Mouse (Mus musculus) megakaryocyte, embryonic 14.5 days (primary cell): ENCODE measurements around the gene Bbc3. TPM values are rescaled to one million over a fixed set of nuclear protein-coding genes. Genes with fewer than 3 reads are reported as not detected.

Experiments used
- H3K27me3 ChIP-seq: replicated peaks from 2 replicates; pipeline ENCODE3; 2012; ENCODE audit warnings: inconsistent platforms
- H3K36me3 ChIP-seq: replicated peaks from 2 replicates; pipeline ENCODE3; 2012; ENCODE audit warnings: low read length, inconsistent platforms, mixed read lengths
- H3K4me1 ChIP-seq: 2 replicates; pipeline ENCODE4 v1.6.1; 2012; ENCODE audit warnings: inconsistent platforms
- H3K4me3 ChIP-seq: replicated peaks from 2 replicates; pipeline ENCODE3; 2012; ENCODE audit warnings: moderate library complexity, mild to moderate bottlenecking, inconsistent platforms
- H3K9me3 ChIP-seq: 2 replicates; pipeline ENCODE4 v1.6.1; 2012; ENCODE audit warnings: inconsistent platforms
- FLI1 ChIP-seq: IDR thresholded peaks from 2 replicates; pipeline ENCODE4 v1.6.1; 2012; ENCODE audit warnings: low read length, inconsistent platforms, mixed read lengths
- GATA1 ChIP-seq: IDR thresholded peaks from 3 replicates; pipeline ENCODE4 v1.6.1; 2012; ENCODE audit warnings: mixed read lengths, low read length, inconsistent platforms, borderline replicate concordance
- polyA plus RNA-seq: library from polyadenylated mRNA; stranded (reverse); fragments of >175 nt; gene quantifications from 2 replicates; pipeline ENCODE4 v1.2.3, GENCODE M21; 2012; ENCODE audit warnings: low replicate concordance; ENCODE audit not compliant: insufficient read depth

Bbc3 gene
- polyA plus RNA-seq, 1 experiment, result 1,043 TPM

GRCm38 (mm10) chr7:16309318-16310019 lies 1.3 kb downstream of the Bbc3 start:
- TF ChIP-seq GATA1 (no peak), FLI1 (no peak)
- Histone ChIP-seq H3K9me3 (no peaks in the 10 kb centered on the region), H3K4me1 (peaks cover 46% of the 10 kb centered on the region), H3K4me3 (peak overlapping the region; percentile 99), H3K36me3 (peaks cover 43% of the 10 kb centered on the region), H3K27me3 (no peaks in the 10 kb centered on the region)

- Histone ChIP-seq H3K4me3 (peak overlapping the region; percentile 99), H3K36me3 (peaks cover 47% of the 10 kb centered on the region), H3K9me3 (no peaks in the 10 kb centered on the region), H3K4me1 (peaks cover 51% of the 10 kb centered on the region), H3K27me3 (no peaks in the 10 kb centered on the region)
- no peak for TF ChIP-seq FLI1
- TF ChIP-seq GATA1, result no peak
These were observed 1.9 kb downstream of the Bbc3 start for GRCm38 (mm10) chr7:16310020-16310520.

- Histone ChIP-seq H3K4me3 (peak overlapping the region; percentile 99), H3K4me1 (peaks cover 52% of the 10 kb centered on the region), H3K36me3 (peaks cover 49% of the 10 kb centered on the region), H3K27me3 (no peaks in the 10 kb centered on the region), H3K9me3 (no peaks in the 10 kb centered on the region)
- TF ChIP-seq GATA1 (no peak), FLI1 (no peak)
These were observed 2.6 kb downstream of the Bbc3 start for GRCm38 (mm10) chr7:16310521-16311452.

GRCm38 (mm10) chr7:16311453-16312004 lies 3.3 kb downstream of the Bbc3 start:
- peak overlapping the region; percentile 99 for H3K4me3 ChIP-seq
- peaks cover 51% of the 10 kb centered on the region for H3K4me1 ChIP-seq
- no peaks in the 10 kb centered on the region for H3K9me3 ChIP-seq
- H3K27me3 ChIP-seq, result no peaks in the 10 kb centered on the region
- TF ChIP-seq GATA1 (no peak), FLI1 (no peak)
- peaks cover 53% of the 10 kb centered on the region for H3K36me3 ChIP-seq

- TF ChIP-seq FLI1 (no peak), GATA1 (no peak)
- H3K27me3 ChIP-seq, result no peaks in the 10 kb centered on the region
- no peaks in the 10 kb centered on the region for H3K9me3 ChIP-seq
- peak overlapping the region; percentile 99 for H3K4me3 ChIP-seq
- peaks cover 59% of the 10 kb centered on the region for H3K36me3 ChIP-seq
- H3K4me1 ChIP-seq, result peaks cover 52% of the 10 kb centered on the region
These were observed 3.9 kb downstream of the Bbc3 start for GRCm38 (mm10) chr7:16312011-16312671.

- H3K27me3 ChIP-seq, result no peaks in the 10 kb centered on the region
These were observed 4.6 kb downstream of the Bbc3 start for GRCm38 (mm10) chr7:16312672-16313311.

GRCm38 (mm10) chr7:16313481-16314220 lies 5.5 kb downstream of the Bbc3 start:
- peak overlapping the region; percentile 99 for H3K4me3 ChIP-seq
- peaks cover 72% of the 10 kb centered on the region for H3K36me3 ChIP-seq
- H3K9me3 ChIP-seq, result no peaks in the 10 kb centered on the region
- TF ChIP-seq FLI1, result no peak
- TF ChIP-seq GATA1, result no peak
- H3K27me3 ChIP-seq, result no peaks in the 10 kb centered on the region
- peaks cover 50% of the 10 kb centered on the region for H3K4me1 ChIP-seq

More at GRCm38 (mm10) chr7:16312672-16313311, 4.6 kb downstream of the Bbc3 start:
- Histone ChIP-seq H3K4me3 (peak overlapping the region; percentile 99), H3K4me1 (peaks cover 52% of the 10 kb centered on the region), H3K9me3 (no peaks in the 10 kb centered on the region), H3K36me3 (peaks cover 65% of the 10 kb centered on the region)
- TF ChIP-seq GATA1 (no peak), FLI1 (peak; percentile 94)

GRCm38 (mm10) chr7:16314221-16314775 lies 6.1 kb downstream of the Bbc3 start:
- TF ChIP-seq GATA1 (no peak), FLI1 (no peak)
- peak overlapping the region; percentile 99 for H3K4me3 ChIP-seq
- no peaks in the 10 kb centered on the region for H3K27me3 ChIP-seq
- peaks cover 74% of the 10 kb centered on the region for H3K36me3 ChIP-seq
- no peaks in the 10 kb centered on the region for H3K9me3 ChIP-seq
- H3K4me1 ChIP-seq, result peaks cover 47% of the 10 kb centered on the region
